Comparison of ENCODE assay signal across 9 mouse cellular contexts in the genomic region with DNA sequence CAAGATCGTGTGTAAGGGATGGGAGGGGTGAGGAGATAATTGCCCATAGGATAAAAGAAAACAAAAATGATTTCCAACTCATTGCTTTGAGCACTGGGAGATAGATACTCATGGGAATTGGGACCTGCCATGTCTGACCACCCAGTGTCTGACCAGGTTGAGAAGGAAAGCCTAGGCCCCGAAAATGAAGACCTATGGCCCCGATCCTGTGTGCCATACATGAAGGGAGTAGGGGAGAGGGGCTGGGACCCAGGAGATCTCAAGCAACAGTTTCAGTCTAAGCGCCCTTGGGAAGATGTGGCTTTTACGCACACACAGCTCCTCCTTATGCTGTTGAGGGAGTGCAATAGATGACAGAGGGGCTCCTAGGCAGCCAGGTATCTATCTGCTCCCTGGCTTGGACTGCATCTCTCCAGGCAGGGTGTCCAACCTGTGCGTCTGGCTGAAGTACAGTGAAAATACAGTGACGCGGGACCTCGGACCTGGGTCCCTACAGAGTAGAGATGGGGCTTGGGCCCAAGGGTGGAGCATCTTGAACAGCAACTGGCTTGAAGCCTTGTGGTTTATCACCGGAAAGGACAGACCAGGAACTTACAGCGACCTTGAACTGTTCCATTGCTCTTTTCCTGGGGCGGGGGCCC. TPM values are rescaled to one million over a fixed set of nuclear protein-coding genes. Genes with fewer than 3 reads are reported as not detected.
DNase-seq lines count a peak whose midpoint lies in the region; ATAC-seq and TF ChIP-seq lines count a peak whose summit lies in the region.
"Had no signal": no experiment of that assay in that cellular context is flagged by ENCODE, and none has a peak within 500 bp of the region (broad histone marks: within the 10 kb centered on the region; RNA-seq: fewer than 3 reads in every experiment).

No protein-coding gene starts in this region.

- no peak for DNase-seq in kidney, adult 2 months
- no peak for DNase-seq in kidney, adult 18-20 months
- no peak for DNase-seq in ovary, postnatal 10 days (ENCODE audit: low spot score)
- no peak for DNase-seq in left cerebral cortex, postnatal 25 days (ENCODE audit: low spot score in 2 of 2)
- no peak for DNase-seq in Muller cell, postnatal 12 days (ENCODE audit: inconsistent ontology term)

- intact Hi-C loops in left cerebral cortex, postnatal 25 days (cut with DNase I) = no loop called here

- H3K4me2 ChIP-seq in heart, embryonic 14.5 days (ENCODE audit: low read length) = peak overlapping the region; percentile 96
- H3K4me2 ChIP-seq in liver, embryonic 15.5 days = peak overlapping the region; percentile 51

- H3K9me3 ChIP-seq in heart, embryonic 14.5 days (ENCODE audit: control insufficient read depth, low read length) = no peaks in the 10 kb centered on the region
- no peaks in the 10 kb centered on the region for H3K9me3 ChIP-seq in liver, embryonic 15.5 days (replicated peaks)

- TF ChIP-seq CTCF in kidney, adult 2 months (conservative IDR thresholded peaks at IDR 0.05; ENCODE audit: insufficient read depth, insufficient read length, low read depth, low read length) = no peak

- no peaks in the 10 kb centered on the region for H3K4me1 ChIP-seq in kidney, adult 2 months (ENCODE audit: control insufficient read depth, insufficient read depth, low read length)
- peaks cover 9 to 12% of the 10 kb centered on the region in 2 experiments; a peak in 3 of 4 replicates for H3K4me1 ChIP-seq in heart, embryonic 14.5 days (ENCODE audit: control insufficient read depth in 2 of 2, insufficient read depth in 2 of 2, low read length in 2 of 2)
- H3K4me1 ChIP-seq in liver, embryonic 15.5 days (replicated peaks) = peaks cover 8% of the 10 kb centered on the region

- 10% methylated on average over 12 of the region's 12 CpGs for WGBS in kidney, adult 2 months
- 7% methylated on average over 12 of the region's 12 CpGs for WGBS in heart, embryonic 14.5 days
- 5% methylated on average over 12 of the region's 12 CpGs for WGBS in liver, embryonic 15.5 days (ENCODE audit: insufficient replicate concordance)

- peak; percentile 2; the same call in 1 of the 2 replicates for ATAC-seq in common myeloid progenitor, adult 5-6 weeks (replicated peaks; ENCODE audit: low read depth, poor library complexity, severe bottlenecking)
- ATAC-seq in heart, embryonic 14.5 days (ENCODE audit: insufficient number of reproducible peaks, insufficient read depth, low FRiP score, low read depth) = peak; percentile 26; the same call in 1 of the 2 replicates
- ATAC-seq in liver, embryonic 15.5 days (ENCODE audit: insufficient read depth) = no peak

- H3K27me3 ChIP-seq in kidney, adult 2 months (replicated peaks; ENCODE audit: control insufficient read depth, insufficient read depth, low read length) = no peaks in the 10 kb centered on the region
- peaks cover 24% of the 10 kb centered on the region; the same call in 1 of the 2 replicates for H3K27me3 ChIP-seq in heart, embryonic 14.5 days (ENCODE audit: control insufficient read depth, insufficient read depth, low read length)
- peaks cover 53% of the 10 kb centered on the region for H3K27me3 ChIP-seq in liver, embryonic 15.5 days

- no peaks in the 10 kb centered on the region for H3K36me3 ChIP-seq in kidney, adult 2 months (ENCODE audit: control insufficient read depth, insufficient read depth, low read length)
- H3K36me3 ChIP-seq in heart, embryonic 14.5 days (ENCODE audit: control insufficient read depth, insufficient read depth, low read length) = no peaks in the 10 kb centered on the region
- no peaks in the 10 kb centered on the region for H3K36me3 ChIP-seq in liver, embryonic 15.5 days (replicated peaks)

- H3K4me3 ChIP-seq in kidney, adult 2 months (ENCODE audit: insufficient read depth, low read depth, low read length) = peak overlapping the region; percentile 35; the same call in 1 of the 2 replicates
- H3K4me3 ChIP-seq in heart, embryonic 14.5 days (ENCODE audit: control insufficient read depth in 1 of 2, insufficient read depth in 1 of 2, low read depth in 1 of 2, low read length in 2 of 2) = peak overlapping the region; percentile 54 to 56
- H3K4me3 ChIP-seq in liver, embryonic 15.5 days (replicated peaks) = no peak overlapping the region; the same call in 1 of the 2 replicates

- no peak overlapping the region; the same call in 1 of the 2 replicates for H3K9ac ChIP-seq in heart, embryonic 14.5 days (ENCODE audit: low read length)
- H3K9ac ChIP-seq in liver, embryonic 15.5 days = no peak overlapping the region

- H3K27ac ChIP-seq in kidney, adult 2 months (ENCODE audit: insufficient read depth, low read depth, low read length) = no peak overlapping the region
- H3K27ac ChIP-seq in heart, embryonic 14.5 days (replicated peaks in 1 of 2; ENCODE audit: control insufficient read depth in 1 of 2, insufficient read depth in 1 of 2, low read depth in 2 of 2, low read length in 2 of 2) = no peak overlapping the region
- H3K27ac ChIP-seq in liver, embryonic 15.5 days (replicated peaks) = no peak overlapping the region

- no peak for TF ChIP-seq POLR2A in kidney, adult 2 months (IDR thresholded peaks at IDR 0.05; ENCODE audit: low read depth, low read length)

RNA-seq across cellular contexts. Expression of a gene that starts 0.6 kb away (rescaled TPM):
- polyA plus RNA-seq in kidney, adult 2 months (2012; rRNA removed) = 0.35 and 0.52 TPM in 2 replicates
- total RNA-seq in common myeloid progenitor, adult 5-6 weeks (2017) = not detected in 2 replicates
- 3.3 and 4.5 TPM in 2 replicates for polyA plus RNA-seq in heart, embryonic 14.5 days (2014; fragmentation: Nextera tagmentation; extraction: Ambion mirVana)
- polyA plus RNA-seq in liver, embryonic 15.5 days (2015; fragmentation: Nextera tagmentation; extraction: Ambion mirVana) = 1.6 and 1.9 TPM in 2 replicates
- total RNA-seq in left cerebral cortex, postnatal 25 days (2021) = 1 to 10 TPM; 5.9 to 7.0 TPM
- polyA plus RNA-seq: Patski had no signal
